Mouse (Mus musculus) MEL (cell line): ENCODE measurements around the gene Lurap1l.

Experiments used
- CHD2 ChIP-seq: IDR thresholded peaks from 2 replicates; pipeline ENCODE4 v1.6.1; 2011; ENCODE audit warnings: low read length, improper control_type of control experiment
- CTCF ChIP-seq, 3 experiments: IDR thresholded peaks in 2 of 3; conservative IDR thresholded peaks in 1 of 3; 2 replicates each; pipeline ENCODE4 v1.5.1; 2011 to 2012; ENCODE audit warnings: low read length in 3 of 3, low read depth in 2 of 3, mild to moderate bottlenecking in 2 of 3, improper control_type of control experiment in 1 of 3, inconsistent platforms in 1 of 3, mixed read lengths in 1 of 3, moderate library complexity in 1 of 3; ENCODE audit not compliant: control insufficient read depth in 1 of 3, insufficient read depth in 1 of 3, poor library complexity in 1 of 3, severe bottlenecking in 1 of 3
- EP300 ChIP-seq, 2 experiments: IDR thresholded peaks; 2 replicates each; pipeline ENCODE4 v1.6.1; 2011; ENCODE audit warnings: improper control_type of control experiment in 2 of 2, low read length in 2 of 2, low read depth in 1 of 2, mild to moderate bottlenecking in 1 of 2
- JUND ChIP-seq: IDR thresholded peaks from 2 replicates; pipeline ENCODE4 v1.6.1; 2011; ENCODE audit warnings: low read depth, mild to moderate bottlenecking, improper control_type of control experiment, low read length
- MAZ ChIP-seq: IDR thresholded peaks from 2 replicates; pipeline ENCODE4 v1.6.1; 2012; ENCODE audit warnings: low read depth, mild to moderate bottlenecking, inconsistent platforms, low read length, improper control_type of control experiment
- MYB ChIP-seq: IDR thresholded peaks from 2 replicates; pipeline ENCODE4 v1.6.1; 2011; ENCODE audit warnings: mild to moderate bottlenecking, low read depth, low read length, improper control_type of control experiment
- MYC ChIP-seq: IDR thresholded peaks from 2 replicates; pipeline ENCODE4 v1.6.1; 2011; ENCODE audit warnings: low read depth, mild to moderate bottlenecking, low read length, improper control_type of control experiment, moderate library complexity
- POLR2A ChIP-seq, 2 experiments: IDR thresholded peaks; 2 replicates each; pipeline ENCODE4 v1.6.1; 2011 to 2012; ENCODE audit warnings: low read length in 2 of 2, mild to moderate bottlenecking in 2 of 2, control low read depth in 1 of 2, improper control_type of control experiment in 1 of 2, low read depth in 1 of 2, moderate library complexity in 1 of 2; ENCODE audit not compliant: control insufficient read depth in 1 of 2, insufficient read depth in 1 of 2, poor library complexity in 1 of 2
- USF1 ChIP-seq: IDR thresholded peaks from 2 replicates; pipeline ENCODE4 v1.6.1; 2014; ENCODE audit warnings: low read depth, mild to moderate bottlenecking, inconsistent platforms, low read length, improper control_type of control experiment, moderate library complexity
- USF2 ChIP-seq, 2 experiments: IDR thresholded peaks; 2 replicates each; pipeline ENCODE4 v1.6.1; 2011 to 2012; ENCODE audit warnings: improper control_type of control experiment in 2 of 2, low read length in 2 of 2, borderline replicate concordance in 1 of 2, inconsistent platforms in 1 of 2, low read depth in 1 of 2, mild to moderate bottlenecking in 1 of 2; ENCODE audit not compliant: insufficient read depth in 1 of 2
- ZKSCAN1 ChIP-seq: IDR thresholded peaks from 2 replicates; pipeline ENCODE4 v1.6.1; 2012; ENCODE audit warnings: low read depth, mild to moderate bottlenecking, inconsistent platforms, low read length, improper control_type of control experiment, moderate library complexity
- ZNF384 ChIP-seq: IDR thresholded peaks from 2 replicates; pipeline ENCODE4 v1.6.1; 2012; ENCODE audit warnings: low read depth, mild to moderate bottlenecking, inconsistent platforms, low read length, improper control_type of control experiment

- TF ChIP-seq CTCF (IDR thresholded peaks at IDR 0.05 in 2 of 3, conservative IDR thresholded peaks at IDR 0.05 in 1 of 3; ENCODE audit: control insufficient read depth in 1 of 3, insufficient read depth in 1 of 3, low read depth in 2 of 3, low read length in 3 of 3, poor library complexity in 1 of 3, severe bottlenecking in 1 of 3) (no peak), CHD2 (no peak), MYC (no peak), POLR2A (IDR thresholded peaks at IDR 0.05; ENCODE audit: control insufficient read depth in 1 of 2, insufficient read depth in 1 of 2, low read depth in 1 of 2, low read length in 2 of 2, poor library complexity in 1 of 2) (no peak), USF1 (no peak), ZNF384 (no peak), MAZ (no peak), USF2 (IDR thresholded peaks at IDR 0.05; ENCODE audit: borderline replicate concordance in 1 of 2, insufficient read depth in 1 of 2, low read depth in 1 of 2, low read length in 2 of 2) (no peak), ZKSCAN1 (no peak), MYB (no peak), EP300 (IDR thresholded peaks at IDR 0.05; ENCODE audit: low read depth in 1 of 2, low read length in 2 of 2) (no peak), JUND (no peak)
Observed at GRCm38 (mm10) chr4:80906726-80907125, 3.7 kb upstream of the Lurap1l start.
